Mouse (Mus musculus) intestine, embryonic 15.5 days (tissue): ENCODE results near the gene Ppp1r12a. TPM values are rescaled to one million over a fixed set of nuclear protein-coding genes. Genes with fewer than 3 reads are reported as not detected.

Source experiments
- ATAC-seq: fragments of 200-750 bp; cut with Nextera tagmentation; 2 replicates; pipeline ENCODE4 v1.8.0; 2017; ENCODE audit warnings: moderate TSS enrichment, moderate library complexity
- H3K27ac ChIP-seq: fragments of 300-500 bp; sonication (generic); 2 replicates; pipeline ENCODE4 v1.5.1; 2015; ENCODE audit warnings: mild to moderate bottlenecking, inconsistent platforms
- H3K27me3 ChIP-seq: fragments of 300-500 bp; sonication (generic); replicated peaks from 2 replicates; pipeline ENCODE4 v1.6.1; 2015; ENCODE audit warnings: inconsistent platforms
- H3K36me3 ChIP-seq: fragments of 300-500 bp; sonication (generic); 2 replicates; pipeline ENCODE4 v1.6.1; 2015; ENCODE audit warnings: inconsistent platforms
- H3K4me1 ChIP-seq: fragments of 300-500 bp; sonication (generic); replicated peaks from 2 replicates; pipeline ENCODE4 v1.6.1; 2015; ENCODE audit warnings: inconsistent platforms
- H3K4me2 ChIP-seq: fragments of 300-500 bp; sonication (generic); replicated peaks from 2 replicates; pipeline ENCODE4 v1.6.1; 2015; ENCODE audit warnings: mild to moderate bottlenecking, inconsistent platforms
- H3K4me3 ChIP-seq: fragments of 300-500 bp; sonication (generic); replicated peaks from 2 replicates; pipeline ENCODE4 v1.5.1; 2015; ENCODE audit warnings: inconsistent platforms
- H3K9ac ChIP-seq: fragments of 300-500 bp; sonication (generic); 2 replicates; pipeline ENCODE4 v1.6.1; 2015; ENCODE audit warnings: inconsistent platforms
- H3K9me3 ChIP-seq: fragments of 300-500 bp; sonication (generic); 2 replicates; pipeline ENCODE4 v1.6.1; 2016; ENCODE audit warnings: inconsistent platforms
- WGBS: fragments of 180-500 bp; shearing (Covaris S2); methylation state at CpG from one replicate; pipeline ENCODE4 v1.1.7; 2015; 5-methylcytosine and 5-hydroxymethylcytosine counted together
- polyA plus RNA-seq: library from polyadenylated mRNA; unstranded; fragments of >200 nt; fragmentation: Nextera tagmentation; extraction: Ambion mirVana; gene quantifications from 2 replicates; pipeline ENCODE4 v1.2.1, GENCODE M21; 2015

The Ppp1r12a gene
- polyA plus RNA-seq, 1 experiment from 2014 or later, result 105 TPM

DNA sequence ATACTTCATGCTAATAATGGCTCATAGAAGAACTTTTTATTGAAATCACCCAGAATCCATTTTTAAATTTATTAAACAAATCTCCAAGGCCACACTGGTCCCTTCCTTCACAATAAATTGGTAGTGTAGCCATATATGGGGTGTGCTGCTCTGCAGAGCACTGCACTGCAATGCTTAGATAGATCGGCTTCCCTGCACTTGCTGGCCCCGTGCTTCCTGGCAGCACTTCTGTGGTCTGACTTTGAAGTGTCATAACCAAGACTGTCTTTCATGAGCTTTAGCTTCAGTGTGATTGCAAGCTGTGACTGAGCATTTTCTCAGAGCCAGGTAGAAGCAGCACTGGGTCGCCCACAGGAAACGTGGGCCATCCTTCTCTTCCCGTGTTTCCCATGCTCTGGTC is 5.8 kb downstream of the Ppp1r12a start:
- Histone ChIP-seq H3K36me3 (no peaks in the 10 kb centered on the region), H3K9me3 (no peaks in the 10 kb centered on the region), H3K4me2 (no peak overlapping the region), H3K27ac (no peak overlapping the region), H3K27me3 (no peaks in the 10 kb centered on the region), H3K9ac (no peak overlapping the region), H3K4me1 (peaks cover 22% of the 10 kb centered on the region), H3K4me3 (no peak overlapping the region)
- WGBS, result 78% methylated on average over 5 of the region's 5 CpGs
- ATAC-seq, result no peak

DNA sequence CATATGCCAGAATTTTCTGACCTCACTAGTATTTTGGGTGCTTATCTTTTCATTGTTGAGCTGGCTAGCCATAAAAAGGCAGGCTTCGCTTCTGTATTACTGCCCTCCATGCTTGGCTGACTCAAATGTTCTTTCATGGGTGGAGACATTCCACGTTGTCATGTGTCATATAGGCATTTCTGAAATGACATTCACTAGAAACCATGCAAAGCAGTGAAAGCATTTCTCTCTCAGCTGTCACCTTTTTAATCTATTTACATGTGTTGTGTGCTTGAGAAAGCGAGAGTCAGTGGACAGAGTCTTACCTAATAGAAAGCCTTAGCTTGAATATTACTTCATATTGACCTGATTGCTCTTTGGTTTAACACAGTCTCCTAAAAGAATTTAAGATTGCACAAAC is 8.8 kb downstream of the Ppp1r12a start:
- 57% methylated on average over 3 of the region's 3 CpGs for WGBS
- no peak overlapping the region for H3K27ac ChIP-seq
- H3K4me2 ChIP-seq, result no peak overlapping the region
- ATAC-seq, result no peak
- H3K4me3 ChIP-seq, result no peak overlapping the region
- no peaks in the 10 kb centered on the region for H3K9me3 ChIP-seq
- peaks cover 18% of the 10 kb centered on the region for H3K4me1 ChIP-seq
- H3K27me3 ChIP-seq, result no peaks in the 10 kb centered on the region
- H3K36me3 ChIP-seq, result no peaks in the 10 kb centered on the region
- no peak overlapping the region for H3K9ac ChIP-seq

DNA sequence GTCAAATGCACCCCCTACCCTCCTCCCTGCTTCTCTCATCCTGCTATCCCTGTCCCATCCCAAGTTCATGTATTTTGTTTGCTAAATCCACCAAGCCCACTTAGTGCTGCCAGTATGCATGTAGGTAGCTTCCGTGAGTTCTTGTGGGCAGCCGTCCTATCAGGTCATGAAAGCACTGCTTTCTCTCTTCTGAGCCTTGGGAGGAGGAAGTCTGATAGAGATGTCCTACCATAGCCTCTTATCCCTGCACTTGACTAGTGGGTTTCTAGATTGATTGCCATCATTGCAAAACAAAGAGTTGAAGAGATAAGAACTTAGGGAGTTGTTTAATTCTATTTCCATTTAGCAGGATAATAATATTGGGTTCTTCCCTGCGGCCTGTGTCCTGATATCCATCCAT is 9.6 kb downstream of the Ppp1r12a start:
- no peaks in the 10 kb centered on the region for H3K36me3 ChIP-seq
- 59% methylated on average over 3 of the region's 3 CpGs for WGBS
- no peaks in the 10 kb centered on the region for H3K27me3 ChIP-seq
- H3K4me3 ChIP-seq, result no peak overlapping the region
- ATAC-seq, result no peak
- H3K9me3 ChIP-seq, result no peaks in the 10 kb centered on the region
- peaks cover 18% of the 10 kb centered on the region for H3K4me1 ChIP-seq
- no peak overlapping the region for H3K27ac ChIP-seq
- no peak overlapping the region for H3K4me2 ChIP-seq
- no peak overlapping the region for H3K9ac ChIP-seq

DNA sequence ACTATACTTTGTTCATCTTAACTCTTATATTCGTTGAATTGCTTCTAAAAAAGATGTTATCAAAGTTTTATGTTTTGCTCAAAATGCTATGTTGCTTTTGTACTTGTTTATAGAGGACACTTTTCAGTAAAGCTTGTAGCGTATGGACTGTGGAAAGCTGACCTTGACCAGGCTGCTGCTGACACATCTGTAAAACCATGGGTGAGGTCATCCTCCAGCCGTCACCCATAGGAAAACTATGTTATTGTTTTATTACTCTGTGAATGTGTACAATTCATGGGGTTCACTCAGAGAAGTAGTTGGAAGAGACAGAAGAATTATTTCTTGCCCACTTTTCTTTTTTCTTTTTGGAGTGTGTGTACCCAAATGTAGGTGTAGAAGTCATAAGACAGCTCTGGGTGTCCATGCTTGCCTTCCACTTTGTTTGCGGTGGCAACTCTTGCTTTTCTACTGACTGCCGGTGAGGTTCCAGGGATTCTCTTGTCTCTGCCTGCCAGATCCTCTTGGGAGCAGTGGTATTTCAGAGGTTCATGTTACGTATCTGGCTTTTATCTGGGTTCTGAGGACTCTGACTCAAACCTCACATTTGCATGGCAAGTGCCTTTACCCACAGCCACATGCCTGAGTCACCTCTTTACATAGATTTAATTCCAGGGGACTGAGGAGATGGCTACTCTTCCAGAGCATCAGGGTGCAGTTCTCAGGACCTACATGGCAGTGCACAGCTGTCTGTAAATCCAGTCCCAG is 11.0 kb downstream of the Ppp1r12a start:
- 41% methylated on average over 6 of the region's 6 CpGs for whole genome bisulfite sequencing
- Histone ChIP-seq H3K36me3 (no peaks in the 10 kb centered on the region), H3K4me2 (no peak overlapping the region), H3K9me3 (no peaks in the 10 kb centered on the region), H3K27ac (peak overlapping the region; percentile 49; the same call in 1 of the 2 replicates), H3K4me1 (peaks cover 15% of the 10 kb centered on the region), H3K27me3 (no peaks in the 10 kb centered on the region), H3K9ac (no peak overlapping the region), H3K4me3 (no peak overlapping the region)
- peak; percentile 80 for ATAC-seq

DNA sequence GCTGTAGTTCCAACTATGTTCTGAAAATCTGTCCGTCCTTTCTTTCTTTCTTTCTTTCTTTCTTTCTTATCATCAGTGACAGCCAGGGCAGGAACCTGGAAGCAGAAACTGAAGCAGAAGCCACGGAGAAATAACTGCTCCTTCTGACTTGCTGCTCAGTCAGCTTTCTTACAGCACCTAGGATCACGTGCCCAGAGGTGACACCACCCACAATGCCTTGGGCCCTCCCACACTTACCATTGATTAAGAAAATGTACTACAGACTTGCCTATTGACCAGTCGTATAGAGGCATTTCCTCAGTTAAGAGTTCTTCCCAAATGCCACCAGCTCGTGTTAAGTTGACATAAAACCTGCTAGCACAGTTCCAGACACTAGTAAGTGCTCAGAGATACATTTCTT is 12.1 kb downstream of the Ppp1r12a start:
- WGBS, result 78% methylated on average over 5 of the region's 5 CpGs
- H3K27me3 ChIP-seq, result no peaks in the 10 kb centered on the region
- ATAC-seq, result no peak; the same call in 1 of the 2 replicates

DNA sequence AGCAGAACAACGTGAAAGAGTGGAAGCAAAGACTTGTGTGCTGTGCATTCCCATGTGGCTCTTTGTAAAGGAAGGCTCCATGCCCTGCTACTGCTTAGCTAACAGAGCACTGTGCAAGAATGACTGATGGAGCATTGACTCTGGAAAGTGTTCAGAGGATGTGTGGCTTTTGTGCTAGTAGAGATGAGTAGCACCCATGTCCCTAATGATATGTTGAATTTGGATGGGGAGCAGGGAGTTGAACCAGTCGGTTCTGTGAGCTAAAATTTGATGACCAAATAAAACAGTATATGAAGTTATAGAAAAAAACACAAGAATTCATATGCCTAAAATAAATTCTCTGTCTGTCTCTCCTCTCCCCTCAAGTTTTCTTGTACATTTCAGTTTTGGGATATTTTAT is 13.9 kb downstream of the Ppp1r12a start:
- H3K4me2 ChIP-seq, result no peak overlapping the region
- no peak for ATAC-seq
- H3K27me3 ChIP-seq, result no peaks in the 10 kb centered on the region
- no peak overlapping the region for H3K4me3 ChIP-seq
- H3K9ac ChIP-seq, result no peak overlapping the region
- peaks cover 11% of the 10 kb centered on the region for H3K4me1 ChIP-seq
- H3K27ac ChIP-seq, result no peak overlapping the region
- H3K9me3 ChIP-seq, result no peaks in the 10 kb centered on the region
- H3K36me3 ChIP-seq, result no peaks in the 10 kb centered on the region
- WGBS, result 65% methylated on average over 2 of the region's 2 CpGs

More for the DNA sequence above, 12.1 kb downstream of the Ppp1r12a start:
- Histone ChIP-seq H3K4me2 (no peak overlapping the region), H3K9me3 (no peaks in the 10 kb centered on the region), H3K4me1 (peaks cover 11% of the 10 kb centered on the region), H3K9ac (no peak overlapping the region), H3K4me3 (no peak overlapping the region), H3K27ac (no peak overlapping the region), H3K36me3 (no peaks in the 10 kb centered on the region)

DNA sequence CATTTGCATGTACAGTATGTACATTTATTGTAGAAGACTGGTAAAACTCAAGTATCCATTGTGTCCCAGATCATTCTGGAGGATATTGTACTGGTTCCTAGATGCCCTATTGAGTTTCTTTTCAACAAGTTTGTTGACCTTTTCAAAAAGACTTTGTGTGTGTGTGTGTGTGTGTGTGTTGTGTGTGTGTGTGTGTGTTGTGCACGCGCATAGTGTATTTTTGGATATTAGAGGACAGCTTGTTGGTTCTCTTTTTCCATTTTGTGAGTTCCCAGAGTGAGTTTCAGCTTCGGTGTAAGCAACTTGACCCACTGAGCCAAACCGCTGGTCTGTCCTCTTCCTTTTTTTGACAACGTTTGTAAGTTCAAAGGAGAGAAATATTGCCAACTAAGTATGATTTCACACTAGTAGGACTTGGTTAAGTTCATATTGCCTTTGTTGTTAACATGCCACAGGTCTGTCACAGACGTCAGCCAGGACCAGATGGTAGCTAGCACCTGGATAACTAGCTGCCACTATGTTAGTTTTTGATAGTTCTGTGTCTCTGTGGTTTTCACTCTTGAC is 16.4 kb downstream of the Ppp1r12a start:
- no peak overlapping the region for H3K4me3 ChIP-seq
- H3K9me3 ChIP-seq, result no peaks in the 10 kb centered on the region
- H3K4me1 ChIP-seq, result 0 out of 2 replicates have a peak, but pooled peaks cover 3% of the 10 kb centered on the region
- H3K4me2 ChIP-seq, result no peak overlapping the region
- no peak for ATAC-seq
- H3K36me3 ChIP-seq, result no peaks in the 10 kb centered on the region
- H3K9ac ChIP-seq, result no peak overlapping the region
- no peaks in the 10 kb centered on the region for H3K27me3 ChIP-seq
- H3K27ac ChIP-seq, result no peak overlapping the region
- WGBS, result 80% methylated on average over 6 of the region's 6 CpGs

DNA sequence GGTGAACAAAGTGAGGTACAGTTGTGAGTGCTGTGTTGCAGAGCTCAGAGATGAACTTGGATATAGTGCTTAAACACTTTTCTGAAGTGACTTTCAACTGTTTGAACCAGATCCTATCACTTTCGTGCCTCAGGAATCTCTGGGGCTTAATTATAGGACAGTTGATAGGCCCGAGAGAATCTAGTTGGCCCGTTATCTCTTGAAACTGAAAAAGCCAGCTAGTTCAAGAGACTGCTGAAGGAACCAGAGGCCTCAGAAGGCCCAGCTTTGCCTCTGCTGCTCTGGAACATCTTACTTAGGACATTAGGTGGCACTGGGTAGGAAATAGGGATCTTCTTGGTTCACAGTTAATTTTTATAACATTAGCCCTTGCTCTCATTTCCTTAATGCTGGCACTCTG is 17.4 kb downstream of the Ppp1r12a start:
- H3K9ac ChIP-seq, result no peak overlapping the region
- ATAC-seq, result no peak
- H3K27ac ChIP-seq, result no peak overlapping the region
- no peaks in the 10 kb centered on the region for H3K36me3 ChIP-seq
- no peak overlapping the region for H3K4me2 ChIP-seq
- 60% methylated on average over 3 of the region's 3 CpGs for WGBS
- H3K4me3 ChIP-seq, result no peak overlapping the region
- H3K9me3 ChIP-seq, result no peaks in the 10 kb centered on the region
- H3K4me1 ChIP-seq, result 0 out of 2 replicates have a peak, but pooled peaks cover 4% of the 10 kb centered on the region
- H3K27me3 ChIP-seq, result no peaks in the 10 kb centered on the region

DNA sequence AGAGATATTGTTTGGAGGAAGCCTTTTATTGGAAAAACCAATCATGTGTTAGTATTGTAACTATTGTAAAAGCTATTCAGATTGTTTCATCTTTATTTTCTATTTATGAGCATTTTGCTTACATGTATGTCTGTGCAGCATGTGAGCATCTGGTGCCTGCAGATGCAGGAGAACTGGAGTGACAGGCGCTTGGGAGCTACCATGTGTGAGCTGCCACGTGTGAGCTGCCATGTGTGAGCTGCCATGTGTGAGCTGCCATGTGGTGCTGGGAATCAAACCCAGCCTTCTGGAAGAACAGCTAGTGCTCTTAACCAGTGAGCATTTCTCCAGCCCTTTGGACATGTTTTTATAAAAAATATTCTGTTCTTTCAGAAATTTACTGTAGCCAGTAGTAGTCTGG is 18.3 kb downstream of the Ppp1r12a start:
- Histone ChIP-seq H3K36me3 (no peaks in the 10 kb centered on the region), H3K9me3 (no peaks in the 10 kb centered on the region), H3K4me1 (0 out of 2 replicates have a peak, but pooled peaks cover 7% of the 10 kb centered on the region), H3K27ac (no peak overlapping the region), H3K4me3 (no peak overlapping the region), H3K4me2 (no peak overlapping the region), H3K27me3 (no peaks in the 10 kb centered on the region), H3K9ac (no peak overlapping the region)
- ATAC-seq, result no peak
- 82% methylated on average over 2 of the region's 2 CpGs for WGBS

DNA sequence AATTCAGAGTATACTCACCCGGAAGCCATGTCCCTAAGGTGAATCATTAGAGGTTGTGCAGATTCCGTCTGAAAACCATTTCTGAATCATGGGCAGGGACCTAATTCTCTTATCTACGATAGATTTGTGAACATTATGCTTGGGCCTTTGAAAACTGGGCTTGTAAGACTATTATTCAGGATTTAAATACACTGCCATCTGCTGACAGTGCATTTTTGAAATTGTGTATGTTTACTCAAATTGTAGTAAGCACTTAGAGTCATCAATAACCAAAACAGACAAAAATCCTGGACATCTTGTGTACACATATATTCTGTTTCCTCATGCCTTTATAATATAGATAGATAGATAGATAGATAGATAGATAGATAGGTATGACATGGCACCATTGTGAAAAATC is 19.9 kb downstream of the Ppp1r12a start:
- H3K9me3 ChIP-seq, result no peaks in the 10 kb centered on the region
- H3K4me3 ChIP-seq, result no peak overlapping the region
- no peak overlapping the region for H3K4me2 ChIP-seq
- H3K36me3 ChIP-seq, result no peaks in the 10 kb centered on the region
- WGBS, result 69% methylated on average over 3 of the region's 3 CpGs
- H3K4me1 ChIP-seq, result 0 out of 2 replicates have a peak, but pooled peaks cover 7% of the 10 kb centered on the region
- no peaks in the 10 kb centered on the region for H3K27me3 ChIP-seq
- H3K27ac ChIP-seq, result no peak overlapping the region
- no peak for ATAC-seq
- H3K9ac ChIP-seq, result no peak overlapping the region

DNA sequence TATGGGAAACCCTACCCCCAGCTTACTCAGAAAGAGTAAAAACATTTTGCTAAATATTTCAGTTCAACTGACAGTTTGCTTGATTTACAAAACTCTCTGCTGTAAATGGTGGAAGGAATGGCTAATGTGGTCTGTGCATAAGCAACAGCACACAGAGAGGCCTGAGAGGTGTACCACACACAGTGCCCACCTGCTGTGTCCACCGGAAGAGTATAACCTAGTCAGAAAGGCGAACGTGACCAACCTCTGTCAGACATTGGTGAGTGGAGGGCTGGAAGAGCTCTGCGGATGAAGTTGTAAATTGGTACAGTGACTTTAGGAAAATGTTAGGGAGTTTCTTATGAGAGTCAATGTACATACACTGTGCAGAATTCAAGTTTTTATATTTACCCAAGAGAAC is 20.4 kb downstream of the Ppp1r12a start:
- Histone ChIP-seq H3K36me3 (no peaks in the 10 kb centered on the region), H3K4me1 (0 out of 2 replicates have a peak, but pooled peaks cover 7% of the 10 kb centered on the region), H3K9me3 (no peaks in the 10 kb centered on the region), H3K4me2 (no peak overlapping the region), H3K4me3 (no peak overlapping the region), H3K27ac (no peak overlapping the region), H3K27me3 (no peaks in the 10 kb centered on the region), H3K9ac (no peak overlapping the region)
- 78% methylated on average over 4 of the region's 4 CpGs for WGBS
- ATAC-seq, result no peak

DNA sequence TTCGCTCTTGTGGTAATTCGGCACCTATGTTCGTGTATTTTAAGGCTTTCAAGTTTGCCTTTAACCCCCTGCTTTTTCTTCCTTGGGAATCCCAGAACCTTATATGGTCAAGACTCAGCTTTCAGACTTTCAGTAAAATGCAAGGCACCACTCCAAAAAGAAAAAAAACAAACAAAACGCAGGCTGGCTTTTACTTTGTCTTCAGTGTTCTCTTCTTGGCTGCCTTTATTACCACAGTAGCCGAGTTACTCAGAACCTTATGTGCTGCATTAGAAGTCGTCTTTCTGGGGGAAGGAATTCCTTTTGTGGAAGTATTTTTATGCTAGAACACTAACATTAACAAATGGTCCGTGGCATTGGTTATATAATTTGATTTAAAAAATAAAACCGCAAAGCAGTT is 22.8 kb downstream of the Ppp1r12a start:
- Histone ChIP-seq H3K4me2 (no peak overlapping the region), H3K27me3 (no peaks in the 10 kb centered on the region), H3K36me3 (no peaks in the 10 kb centered on the region), H3K4me1 (peaks cover 7% of the 10 kb centered on the region; the same call in 1 of the 2 replicates), H3K27ac (no peak overlapping the region), H3K9me3 (no peaks in the 10 kb centered on the region), H3K9ac (no peak overlapping the region), H3K4me3 (no peak overlapping the region)
- ATAC-seq, result no peak
- 59% methylated on average over 8 of the region's 8 CpGs for WGBS

DNA sequence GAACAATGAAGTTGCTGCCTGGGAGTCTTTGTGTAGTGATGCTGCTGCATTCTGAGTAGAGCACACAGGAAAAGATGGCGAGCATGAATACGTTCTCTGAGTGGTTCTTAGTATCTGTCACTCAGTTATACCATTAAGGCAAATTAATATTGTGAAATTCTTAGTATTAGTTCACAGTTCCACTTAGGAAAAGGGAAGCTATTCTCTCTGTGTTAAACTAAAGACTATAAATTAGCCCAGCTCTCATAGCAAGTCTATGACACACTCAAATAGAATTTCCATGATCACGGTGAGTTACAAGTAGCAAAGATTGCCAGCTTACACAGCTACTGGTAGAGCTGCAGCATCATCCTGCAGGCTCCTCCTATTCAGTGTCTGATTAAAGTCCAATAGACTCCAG is 23.3 kb downstream of the Ppp1r12a start:
- 78% methylated on average over 3 of the region's 3 CpGs for WGBS
- Histone ChIP-seq H3K9ac (no peak overlapping the region), H3K4me3 (no peak overlapping the region), H3K27ac (no peak overlapping the region), H3K27me3 (no peaks in the 10 kb centered on the region), H3K9me3 (no peaks in the 10 kb centered on the region), H3K4me2 (no peak overlapping the region), H3K4me1 (peaks cover 7% of the 10 kb centered on the region; the same call in 1 of the 2 replicates), H3K36me3 (no peaks in the 10 kb centered on the region)
- no peak; the same call in 1 of the 2 replicates for ATAC-seq
